Mouse (Mus musculus): Measurements from ENCODE around the gene Tut4. TPM values are rescaled to one million over a fixed set of nuclear protein-coding genes. Genes with fewer than 3 reads are reported as not detected.
A peak's percentile ranks its signal among the peaks of the same experiment; 100 is the strongest.

Gene Tut4
- polyA plus RNA-seq, 1 experiment from 2014 or later, result 106 TPM

- no peak for DNase-seq (ENCODE audit: low spot score)
- Histone ChIP-seq H3K36me3 (replicated peaks) (no peaks in the 10 kb centered on the region), H3K9me3 (no peaks in the 10 kb centered on the region), H3K4me3 (no peak overlapping the region), H3K27ac (replicated peaks) (no peak overlapping the region), H3K4me1 (peaks cover 44% of the 10 kb centered on the region), H3K27me3 (replicated peaks; ENCODE audit: low read depth, poor library complexity, severe bottlenecking) (no peaks in the 10 kb centered on the region)
- WGBS, result 74% methylated on average over 6 of the region's 6 CpGs
These were observed 21.0 kb upstream of the Tut4 start for GRCm38 (mm10) chr4:108438082-108438840.

DNA sequence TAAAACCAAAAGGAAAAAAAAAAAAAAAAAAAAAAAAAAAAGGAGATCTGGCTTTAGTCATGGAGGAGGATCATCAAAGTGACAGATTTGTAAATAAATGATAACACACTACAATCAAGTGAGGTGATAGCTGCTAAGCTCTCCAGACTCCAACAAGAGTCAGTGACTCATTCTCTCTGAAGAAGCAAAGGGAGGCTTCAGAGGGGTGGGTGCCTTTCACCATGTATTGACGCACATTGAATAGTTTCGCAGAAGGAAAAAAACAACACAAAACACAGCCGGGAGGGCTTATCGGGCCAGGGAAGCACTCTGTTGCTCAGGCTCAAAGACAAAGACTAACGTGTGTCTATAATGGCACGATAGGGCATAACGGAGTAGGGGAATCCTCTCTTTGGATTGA, 11.1 kb upstream of the Tut4 start:
- no peak for DNase-seq (ENCODE audit: low spot score)
- WGBS, result 85% methylated on average over 7 of the region's 7 CpGs
- no peaks in the 10 kb centered on the region for H3K27me3 ChIP-seq (replicated peaks; ENCODE audit: low read depth, poor library complexity, severe bottlenecking)

DNA sequence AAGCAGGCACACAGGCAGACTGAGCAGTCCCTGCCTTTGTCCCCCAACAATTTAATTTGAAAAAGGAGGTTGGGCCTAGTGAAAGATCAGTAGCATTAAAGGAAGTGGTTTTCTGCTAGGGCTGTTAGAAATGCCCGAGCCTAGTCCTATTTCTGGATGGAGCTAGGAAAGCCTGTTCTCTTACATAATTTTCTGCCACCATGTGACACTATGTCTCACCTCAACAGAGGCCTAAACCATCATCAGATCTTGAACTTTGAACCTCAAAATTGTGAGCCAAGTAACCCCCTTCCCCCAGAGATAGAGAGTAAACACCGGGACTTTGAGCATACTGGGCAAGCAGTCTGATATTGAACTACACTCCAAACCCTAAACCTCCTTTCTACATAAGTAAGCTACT, 3.2 kb upstream of the Tut4 start:
- Histone ChIP-seq H3K36me3 (replicated peaks) (no peaks in the 10 kb centered on the region), H3K4me1 (peaks cover 31% of the 10 kb centered on the region), H3K27ac (replicated peaks) (no peak overlapping the region), H3K9me3 (no peaks in the 10 kb centered on the region), H3K27me3 (replicated peaks; ENCODE audit: low read depth, poor library complexity, severe bottlenecking) (no peaks in the 10 kb centered on the region), H3K4me3 (no peak overlapping the region)
- 80% methylated on average over 2 of the region's 2 CpGs for WGBS
- DNase-seq (ENCODE audit: low spot score), result no peak

More for the DNA sequence above, 11.1 kb upstream of the Tut4 start:
- H3K36me3 ChIP-seq (replicated peaks), result no peaks in the 10 kb centered on the region
- no peaks in the 10 kb centered on the region for H3K4me1 ChIP-seq
- H3K4me3 ChIP-seq, result no peak overlapping the region
- H3K27ac ChIP-seq (replicated peaks), result no peak overlapping the region
- H3K9me3 ChIP-seq, result no peaks in the 10 kb centered on the region

DNA sequence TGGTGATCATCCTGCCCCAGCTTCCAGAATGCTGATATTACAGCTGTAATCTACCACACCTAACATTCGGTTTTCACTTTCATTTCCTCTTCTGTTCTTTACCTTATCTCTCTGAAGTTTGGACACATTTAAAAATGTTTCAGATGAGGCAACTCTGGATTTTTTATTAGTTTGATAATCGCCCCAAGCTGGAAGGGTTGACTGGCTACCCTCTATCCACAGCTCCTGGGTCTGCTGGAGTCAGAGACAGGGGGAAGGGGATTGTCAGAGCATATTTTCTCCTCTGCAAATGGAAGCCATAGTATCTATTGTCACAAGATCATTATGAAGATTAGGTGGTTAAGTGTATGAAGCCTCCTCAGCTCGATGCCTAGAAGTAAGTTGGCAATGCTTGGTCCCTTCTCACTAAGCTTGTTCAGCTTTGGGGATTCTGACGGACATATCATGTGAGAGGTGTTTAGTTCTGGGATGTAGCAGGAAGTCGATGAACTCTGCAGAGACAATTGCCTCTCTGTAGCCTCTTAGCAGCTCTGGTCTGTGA, 955 bp upstream of the Tut4 start:
- Histone ChIP-seq H3K36me3 (replicated peaks) (peaks cover 15% of the 10 kb centered on the region), H3K9me3 (peaks cover 5% of the 10 kb centered on the region; the same call in 1 of the 2 replicates), H3K27ac (replicated peaks) (peak overlapping the region; percentile 99), H3K27me3 (replicated peaks; ENCODE audit: low read depth, poor library complexity, severe bottlenecking) (no peaks in the 10 kb centered on the region), H3K4me1 (peaks cover 31% of the 10 kb centered on the region), H3K4me3 (peak overlapping the region; percentile 97)
- 32% methylated on average over 5 of the region's 5 CpGs for WGBS
- no peak for DNase-seq (ENCODE audit: low spot score)

DNA sequence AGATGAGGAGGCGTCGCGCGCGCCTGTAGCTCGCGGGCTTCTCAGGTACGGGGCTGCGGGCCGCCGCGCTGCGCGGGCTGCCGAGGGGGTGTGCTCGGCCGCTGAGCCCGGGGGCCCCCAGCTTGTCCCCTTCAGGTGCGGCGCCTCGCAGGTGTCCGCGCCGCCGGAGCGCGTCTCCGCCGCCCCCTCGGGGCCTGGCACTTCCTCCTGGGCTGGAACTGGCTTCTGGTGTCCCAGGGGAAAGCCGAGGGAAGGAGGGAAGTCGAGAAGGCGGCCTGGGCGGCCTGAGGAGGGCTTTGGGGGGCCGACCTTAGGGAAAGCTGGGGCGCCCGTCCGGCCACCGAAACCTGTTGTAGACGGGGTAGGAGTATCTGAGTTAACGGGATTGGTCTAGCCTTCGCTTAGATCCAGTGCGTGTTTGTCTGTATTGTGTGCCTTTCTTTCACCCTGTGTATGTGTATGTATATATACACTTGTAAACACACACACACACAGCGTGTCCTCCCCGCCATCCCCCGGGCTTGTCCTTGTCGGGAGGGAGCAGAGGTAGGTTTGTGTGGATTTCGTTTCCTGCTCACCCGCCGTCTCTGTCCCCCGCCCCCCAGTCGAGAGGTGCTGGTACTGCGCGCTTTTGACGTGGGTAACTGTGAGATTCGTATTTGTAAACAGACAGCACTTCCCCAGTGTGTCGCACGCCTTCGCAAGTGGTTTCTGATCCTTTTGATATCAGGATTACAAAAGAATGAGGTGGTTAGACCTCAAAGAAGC, 1.1 kb downstream of the Tut4 start:
- Histone ChIP-seq H3K4me3 (peak overlapping the region; percentile 97), H3K27ac (replicated peaks) (peak overlapping the region; percentile 99)
- WGBS, result under 1% methylated on average over 59 of the region's 59 CpGs

GRCm38 (mm10) chr4:108461262-108461903, 2.2 kb downstream of the Tut4 start:
- peak overlapping the region; percentile 99 for H3K27ac ChIP-seq (replicated peaks)
- H3K27me3 ChIP-seq (replicated peaks; ENCODE audit: low read depth, poor library complexity, severe bottlenecking), result no peaks in the 10 kb centered on the region
- peaks cover 5% of the 10 kb centered on the region; the same call in 1 of the 2 replicates for H3K9me3 ChIP-seq
- H3K4me3 ChIP-seq, result peak overlapping the region; percentile 97
- peaks cover 31% of the 10 kb centered on the region for H3K36me3 ChIP-seq (replicated peaks)
- H3K4me1 ChIP-seq, result peaks cover 26% of the 10 kb centered on the region
- WGBS, result 77% methylated on average over 5 of the region's 5 CpGs
- no peak for DNase-seq (ENCODE audit: low spot score)

More for the DNA sequence above, 1.1 kb downstream of the Tut4 start:
- peak; percentile 76 for DNase-seq (ENCODE audit: low spot score)
- peaks cover 31% of the 10 kb centered on the region for H3K4me1 ChIP-seq
- peaks cover 5% of the 10 kb centered on the region; the same call in 1 of the 2 replicates for H3K9me3 ChIP-seq
- H3K36me3 ChIP-seq (replicated peaks), result peaks cover 21% of the 10 kb centered on the region
- no peaks in the 10 kb centered on the region for H3K27me3 ChIP-seq (replicated peaks; ENCODE audit: low read depth, poor library complexity, severe bottlenecking)

DNA sequence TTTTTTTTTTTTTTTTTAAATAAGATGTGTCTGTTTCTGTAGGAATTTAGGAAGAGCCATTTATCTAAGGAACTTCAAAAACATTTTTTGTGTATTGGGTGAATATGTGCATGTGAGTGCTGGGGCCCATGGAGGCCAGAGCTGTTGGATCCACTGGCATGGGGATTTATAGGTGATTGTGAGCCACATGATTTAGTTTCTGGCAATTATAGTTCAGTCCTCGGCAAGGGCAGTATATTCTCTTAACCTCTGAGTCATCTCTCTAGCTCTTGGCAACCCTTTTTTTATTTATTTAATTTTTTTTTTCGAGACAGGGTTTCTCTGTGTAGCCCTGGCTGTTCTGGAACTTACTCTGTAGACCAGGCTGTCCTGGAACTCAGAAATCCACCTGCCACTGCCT, 14.4 kb downstream of the Tut4 start:
- WGBS, result 90% methylated on average over 2 of the region's 2 CpGs
- peaks cover 82% of the 10 kb centered on the region for H3K36me3 ChIP-seq (replicated peaks)
- no peak for DNase-seq (ENCODE audit: low spot score)

DNA sequence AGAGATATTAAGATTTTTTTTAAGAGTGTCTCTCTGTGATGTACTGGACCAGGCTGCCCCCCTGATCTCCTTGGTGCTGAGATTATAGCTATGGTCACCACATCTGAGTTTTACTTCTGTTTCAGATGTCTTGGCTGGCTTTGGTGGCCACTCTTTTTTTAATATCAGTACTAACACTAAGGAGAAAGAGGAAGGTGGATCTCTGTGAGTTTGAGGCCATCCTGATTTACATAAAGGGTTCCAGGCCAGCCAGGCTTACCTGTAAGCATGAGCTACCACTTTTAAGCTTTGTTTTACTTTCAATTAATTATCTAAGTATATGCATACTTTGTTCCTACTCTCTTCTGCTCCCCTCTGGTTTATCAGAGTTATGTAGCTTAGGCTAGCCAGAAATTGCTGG, 23.6 kb downstream of the Tut4 start:
- no peak overlapping the region for H3K27ac ChIP-seq (replicated peaks)
- no peaks in the 10 kb centered on the region for H3K4me1 ChIP-seq
- H3K27me3 ChIP-seq (replicated peaks; ENCODE audit: low read depth, poor library complexity, severe bottlenecking), result no peaks in the 10 kb centered on the region
- peaks cover 93% of the 10 kb centered on the region for H3K36me3 ChIP-seq (replicated peaks)
- H3K4me3 ChIP-seq, result no peak overlapping the region
- H3K9me3 ChIP-seq, result 0 out of 2 replicates have a peak, but pooled peaks cover 5% of the 10 kb centered on the region
- DNase-seq (ENCODE audit: low spot score), result no peak

More for the DNA sequence above, 14.4 kb downstream of the Tut4 start:
- no peak overlapping the region for H3K27ac ChIP-seq (replicated peaks)
- H3K27me3 ChIP-seq (replicated peaks; ENCODE audit: low read depth, poor library complexity, severe bottlenecking), result no peaks in the 10 kb centered on the region
- no peaks in the 10 kb centered on the region for H3K9me3 ChIP-seq
- no peaks in the 10 kb centered on the region for H3K4me1 ChIP-seq
- no peak overlapping the region for H3K4me3 ChIP-seq

DNA sequence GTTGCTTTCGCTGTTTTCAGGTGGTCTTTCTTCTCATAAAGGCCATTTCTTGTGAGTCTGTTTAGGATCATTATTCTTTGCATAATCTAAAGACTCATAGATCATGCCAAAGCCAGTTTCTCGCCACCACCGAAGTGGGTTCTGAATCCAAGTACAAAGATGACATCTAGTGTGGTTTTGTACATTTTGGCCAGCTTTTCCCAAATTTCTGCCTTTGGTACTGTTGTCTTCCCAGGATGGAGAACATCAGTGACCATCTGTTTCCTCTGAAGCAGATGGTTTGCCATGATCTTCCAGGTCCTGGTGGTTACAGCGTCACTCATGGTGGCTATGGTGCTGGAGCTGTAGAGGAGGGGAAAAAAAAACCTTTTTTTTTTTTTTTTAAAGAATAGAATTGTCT, 25.0 kb downstream of the Tut4 start:
- DNase-seq (ENCODE audit: low spot score), result no peak
- no peak overlapping the region for H3K4me3 ChIP-seq
- H3K9me3 ChIP-seq, result 0 out of 2 replicates have a peak, but pooled peaks cover 5% of the 10 kb centered on the region
- no peak overlapping the region for H3K27ac ChIP-seq (replicated peaks)
- 96% methylated on average over 4 of the region's 4 CpGs for WGBS
- peaks cover 93% of the 10 kb centered on the region for H3K36me3 ChIP-seq (replicated peaks)
- no peaks in the 10 kb centered on the region for H3K4me1 ChIP-seq
- no peaks in the 10 kb centered on the region for H3K27me3 ChIP-seq (replicated peaks; ENCODE audit: low read depth, poor library complexity, severe bottlenecking)

- WGBS, result 92% methylated on average over 2 of the region's 2 CpGs
These were observed 43.8 kb downstream of the Tut4 start for GRCm38 (mm10) chr4:108503023-108503422.

GRCm38 (mm10) chr4:108539701-108540100, 80.5 kb downstream of the Tut4 start:
- no peak overlapping the region for H3K4me3 ChIP-seq
- H3K27ac ChIP-seq (replicated peaks), result no peak overlapping the region
- no peak for DNase-seq (ENCODE audit: low spot score)
- 90% methylated on average over 2 of the region's 2 CpGs for WGBS
- H3K36me3 ChIP-seq (replicated peaks), result peaks cover 82% of the 10 kb centered on the region
- no peaks in the 10 kb centered on the region for H3K27me3 ChIP-seq (replicated peaks; ENCODE audit: low read depth, poor library complexity, severe bottlenecking)
- no peaks in the 10 kb centered on the region for H3K4me1 ChIP-seq
- H3K9me3 ChIP-seq, result no peaks in the 10 kb centered on the region

More at GRCm38 (mm10) chr4:108503023-108503422, 43.8 kb downstream of the Tut4 start:
- no peaks in the 10 kb centered on the region for H3K27me3 ChIP-seq (replicated peaks; ENCODE audit: low read depth, poor library complexity, severe bottlenecking)
- DNase-seq (ENCODE audit: low spot score), result no peak
- H3K4me1 ChIP-seq, result no peaks in the 10 kb centered on the region
- H3K27ac ChIP-seq (replicated peaks), result no peak overlapping the region
- peaks cover 99% of the 10 kb centered on the region for H3K36me3 ChIP-seq (replicated peaks)
- no peak overlapping the region for H3K4me3 ChIP-seq
- no peaks in the 10 kb centered on the region for H3K9me3 ChIP-seq

DNA sequence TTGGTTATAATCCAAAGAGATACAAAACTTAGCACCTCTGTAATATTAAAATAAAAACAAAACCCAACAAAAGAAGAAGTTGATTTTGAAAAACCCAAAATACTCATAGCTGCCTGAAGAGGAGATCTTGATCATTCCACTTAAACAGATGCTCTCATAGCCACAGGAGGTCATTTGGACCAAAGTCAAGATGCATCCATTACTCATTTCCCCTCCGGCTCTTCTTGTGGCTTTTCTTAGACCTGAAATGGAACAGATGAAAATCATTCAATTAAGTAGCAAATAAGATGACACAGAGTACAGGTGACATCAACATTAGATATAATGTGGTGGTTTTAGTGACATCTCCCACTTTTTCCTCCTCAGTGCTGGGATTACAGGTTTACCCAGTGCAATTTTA, 105.8 kb downstream of the Tut4 start:
- DNase-seq (ENCODE audit: low spot score), result no peak
- Histone ChIP-seq H3K27me3 (replicated peaks; ENCODE audit: low read depth, poor library complexity, severe bottlenecking) (no peaks in the 10 kb centered on the region), H3K36me3 (replicated peaks) (peaks cover 100% of the 10 kb centered on the region), H3K4me1 (no peaks in the 10 kb centered on the region), H3K9me3 (no peaks in the 10 kb centered on the region), H3K27ac (replicated peaks) (no peak overlapping the region), H3K4me3 (no peak overlapping the region)
- 89% methylated on average over 1 of the region's 1 CpGs for WGBS

Data from embryonic facial prominence, embryonic 10.5 days (tissue).